Comparison of ENCODE assay signal across 8 mouse cellular contexts in genomic region chr16:30549966-30550747, GRCm38 (mm10). TPM values are rescaled to one million over a fixed set of nuclear protein-coding genes. Genes with fewer than 3 reads are reported as not detected.
DNase-seq lines count a peak whose midpoint lies in the region; ATAC-seq and TF ChIP-seq lines count a peak whose summit lies in the region.

No protein-coding gene starts in this region.

- no peaks in the 10 kb centered on the region for H3K36me3 ChIP-seq in MEL (ENCODE audit: control insufficient read depth in 1 of 2, insufficient read depth in 2 of 2, low read length in 2 of 2)
- peaks cover 18% of the 10 kb centered on the region for H3K36me3 ChIP-seq in forebrain, postnatal 0 days (ENCODE audit: insufficient read depth)
- peaks cover 18% of the 10 kb centered on the region for H3K36me3 ChIP-seq in neural tube, embryonic 15.5 days

- H3K27ac ChIP-seq in MEL (ENCODE audit: control insufficient read depth, low read depth, low read length) = no peak overlapping the region
- H3K27ac ChIP-seq in cerebellum, adult 2 months (ENCODE audit: insufficient read depth, low read length) = no peak overlapping the region
- H3K27ac ChIP-seq in forebrain, postnatal 0 days (ENCODE audit: low read depth, low read length) = peak overlapping the region; percentile 91
- peak overlapping the region; percentile 83 for H3K27ac ChIP-seq in layer of hippocampus, adult 2 months
- H3K27ac ChIP-seq in neural tube, embryonic 15.5 days (replicated peaks) = peak overlapping the region; percentile 90

- TF ChIP-seq RAD21 in MEL (IDR thresholded peaks at IDR 0.05; ENCODE audit: low read depth, low read length) = peak; percentile 31

- peak; percentile 83 for DNase-seq in MEL (ENCODE audit: low read depth, low spot score)
- peak; percentile 64 to 77 for DNase-seq in cerebellum, adult 2 months
- DNase-seq in forebrain, postnatal 0 days = peak; percentile 92
- peak; percentile 90 for DNase-seq in heart, postnatal 4 days
- DNase-seq in layer of hippocampus, adult 2 months (ENCODE audit: low spot score in 2 of 2) = peak; percentile 68 to 83
- peak; percentile 83 for DNase-seq in lung, adult 2 months
- peak; percentile 73 for DNase-seq in testis, postnatal 14 days (ENCODE audit: low spot score)

- H3K4me3 ChIP-seq in MEL (ENCODE audit: control insufficient read depth in 1 of 2, insufficient read depth in 1 of 2, low read depth in 2 of 2, low read length in 2 of 2) = peak overlapping the region; percentile 70 to 97
- H3K4me3 ChIP-seq in cerebellum, adult 2 months (replicated peaks; ENCODE audit: insufficient read depth, low read depth, low read length) = peak overlapping the region; percentile 47
- H3K4me3 ChIP-seq in forebrain, postnatal 0 days (ENCODE audit: low read depth, low read length) = peak overlapping the region; percentile 83
- peak overlapping the region; percentile 52 for H3K4me3 ChIP-seq in layer of hippocampus, adult 2 months
- H3K4me3 ChIP-seq in lung, adult 2 months (replicated peaks; ENCODE audit: extremely low read depth, low read depth, low read length) = peak overlapping the region; percentile 71
- H3K4me3 ChIP-seq in neural tube, embryonic 15.5 days (replicated peaks) = peak overlapping the region; percentile 76

- H3K9ac ChIP-seq in MEL (ENCODE audit: control insufficient read depth, low read depth, low read length, poor library complexity, severe bottlenecking) = peak overlapping the region; percentile 76
- peak overlapping the region; percentile 99 for H3K9ac ChIP-seq in forebrain, postnatal 0 days
- H3K9ac ChIP-seq in neural tube, embryonic 15.5 days (replicated peaks) = peak overlapping the region; percentile 78

- peak; percentile 95 for ATAC-seq in forebrain, postnatal 0 days
- ATAC-seq in neural tube, embryonic 15.5 days (ENCODE audit: low FRiP score) = peak; percentile 91

- no peaks in the 10 kb centered on the region for H3K27me3 ChIP-seq in MEL (ENCODE audit: control insufficient read depth in 1 of 2, insufficient read depth in 2 of 2, low read length in 2 of 2)
- no peaks in the 10 kb centered on the region for H3K27me3 ChIP-seq in cerebellum, adult 2 months (ENCODE audit: control insufficient read depth, insufficient read depth, low read length)
- H3K27me3 ChIP-seq in forebrain, postnatal 0 days (ENCODE audit: insufficient read depth, low read length) = no peaks in the 10 kb centered on the region
- H3K27me3 ChIP-seq in neural tube, embryonic 15.5 days (replicated peaks) = no peaks in the 10 kb centered on the region

- TF ChIP-seq POLR2A in MEL (IDR thresholded peaks at IDR 0.05; ENCODE audit: control insufficient read depth in 1 of 2, insufficient read depth in 1 of 2, low read depth in 1 of 2, low read length in 2 of 2, poor library complexity in 1 of 2) = 0 out of 4 replicates have a peak, but pooled peaks of 1 of the 2 experiments have one; percentile 23
- TF ChIP-seq POLR2A in cerebellum, adult 2 months (IDR thresholded peaks at IDR 0.05; ENCODE audit: borderline replicate concordance, insufficient read depth, low read length) = no peak
- peak; percentile 31; the same call in 1 of the 2 replicates for TF ChIP-seq POLR2A in lung, adult 2 months (IDR thresholded peaks at IDR 0.05; ENCODE audit: borderline replicate concordance, extremely low read depth, low read depth, low read length)

- TF ChIP-seq CTCF in MEL (IDR thresholded peaks at IDR 0.05 in 2 of 3, conservative IDR thresholded peaks at IDR 0.05 in 1 of 3; ENCODE audit: control insufficient read depth in 1 of 3, insufficient read depth in 1 of 3, low read depth in 2 of 3, low read length in 3 of 3, poor library complexity in 1 of 3, severe bottlenecking in 1 of 3) = peak; percentile 61 to 98 (median 79); a peak in 5 of 6 replicates
- peak; percentile 62 for TF ChIP-seq CTCF in cerebellum, adult 2 months (IDR thresholded peaks at IDR 0.05; ENCODE audit: borderline replicate concordance, insufficient read depth, low read depth, low read length)
- peak; percentile 97 for TF ChIP-seq CTCF in forebrain, postnatal 0 days (IDR thresholded peaks at IDR 0.05; ENCODE audit: low read depth)
- peak; percentile 97 for TF ChIP-seq CTCF in layer of hippocampus, adult 2 months (conservative IDR thresholded peaks at IDR 0.05)
- TF ChIP-seq CTCF in lung, adult 2 months (IDR thresholded peaks at IDR 0.05; ENCODE audit: insufficient read depth, low read length) = peak; percentile 28; the same call in 1 of the 2 replicates

- peak overlapping the region; percentile 70 for H3K4me2 ChIP-seq in forebrain, postnatal 0 days (ENCODE audit: low read depth)
- H3K4me2 ChIP-seq in neural tube, embryonic 15.5 days = peak overlapping the region; percentile 79

- TF ChIP-seq EP300 in MEL (IDR thresholded peaks at IDR 0.05; ENCODE audit: low read depth in 1 of 2, low read length in 2 of 2) = no peak

- H3K9me3 ChIP-seq in MEL (replicated peaks; ENCODE audit: insufficient read depth, low read length) = no peaks in the 10 kb centered on the region
- H3K9me3 ChIP-seq in forebrain, postnatal 0 days (ENCODE audit: low read length) = peaks cover 5% of the 10 kb centered on the region; the same call in 1 of the 2 replicates
- peaks cover 4% of the 10 kb centered on the region for H3K9me3 ChIP-seq in neural tube, embryonic 15.5 days (replicated peaks)

- under 1% methylated on average over 61 of the region's 63 CpGs for WGBS in cerebellum, adult 2 months
- under 1% methylated on average over 63 of the region's 63 CpGs for WGBS in forebrain, postnatal 0 days
- under 1% methylated on average over 63 of the region's 63 CpGs for WGBS in lung, adult 2 months
- under 1% methylated on average over 61 of the region's 63 CpGs for whole genome bisulfite sequencing in neural tube, embryonic 15.5 days

- no peaks in the 10 kb centered on the region for H3K79me2 ChIP-seq in MEL (ENCODE audit: control insufficient read depth, insufficient read depth, low read length, poor library complexity)

- peaks cover 4 to 14% of the 10 kb centered on the region in 2 experiments; a peak in 2 of 4 replicates for H3K4me1 ChIP-seq in MEL (ENCODE audit: control insufficient read depth in 1 of 2, insufficient read depth in 2 of 2, low read length in 2 of 2)
- no peaks in the 10 kb centered on the region; the same call in 1 of the 2 replicates for H3K4me1 ChIP-seq in cerebellum, adult 2 months (ENCODE audit: control insufficient read depth, insufficient read depth, low read length)
- H3K4me1 ChIP-seq in forebrain, postnatal 0 days (ENCODE audit: insufficient read depth) = peaks cover 14% of the 10 kb centered on the region
- peaks cover 11% of the 10 kb centered on the region for H3K4me1 ChIP-seq in lung, adult 2 months (ENCODE audit: control insufficient read depth, insufficient read depth, low read length)
- peaks cover 31% of the 10 kb centered on the region for H3K4me1 ChIP-seq in neural tube, embryonic 15.5 days

TF ChIP-seq in MEL, 35 proteins besides CTCF, POLR2A, EP300 and RAD21 (continues in another document):
- TF ChIP-seq GABPA (IDR thresholded peaks at IDR 0.05; ENCODE audit: low read depth, low read length) = no peak
- TF ChIP-seq ZC3H11A (IDR thresholded peaks at IDR 0.05; ENCODE audit: low read depth, low read length) = 0 out of 2 replicates have a peak, but pooled peaks have one; percentile 23
- no peak for TF ChIP-seq JUND (IDR thresholded peaks at IDR 0.05; ENCODE audit: low read depth, low read length)
- TF ChIP-seq NELFE (IDR thresholded peaks at IDR 0.05; ENCODE audit: low read depth, low read length) = peak; percentile 30; the same call in 1 of the 2 replicates
- peak; percentile 87 for TF ChIP-seq MAZ (IDR thresholded peaks at IDR 0.05; ENCODE audit: low read depth, low read length)
- TF ChIP-seq TCF12 (IDR thresholded peaks at IDR 0.05; ENCODE audit: low read depth, low read length) = peak; percentile 34; the same call in 1 of the 2 replicates
- no peak for TF ChIP-seq MEF2A (IDR thresholded peaks at IDR 0.05; ENCODE audit: extremely low read depth, insufficient replicate concordance, low read depth, low read length, poor library complexity, severe bottlenecking)
- no peak for TF ChIP-seq MXI1 (IDR thresholded peaks at IDR 0.05; ENCODE audit: low read depth, low read length)

RNA-seq across cellular contexts. Expression of gene Tmem44, which starts 0.5 kb away (rescaled TPM):
- total RNA-seq in MEL (2012; rRNA removed) = 0.46 and 0.50 TPM in 2 replicates
- 1 to 10 TPM in 1 of 2 experiments, not detected in 1; 1.4 TPM for polyA plus RNA-seq in MEL (2012; ENCODE audit: insufficient read depth in 1 of 2, insufficient read length in 2 of 2, low read depth in 1 of 2, low replicate concordance in 2 of 2, missing spikeins in 1 of 2)
- 17.4 and 20.8 TPM in 2 replicates for polyA plus RNA-seq in cerebellum, adult 2 months (2012; rRNA removed)
- 107 and 113 TPM in 2 replicates for total RNA-seq in forebrain, postnatal 0 days (2014; rRNA removed)
- 66.1 and 66.6 TPM in 2 replicates for polyA plus RNA-seq in forebrain, postnatal 0 days (2015; fragmentation: Nextera tagmentation; extraction: Ambion mirVana)
- total RNA-seq in heart, postnatal 4 days (2021) = 10 to 100 TPM; 19.4 to 19.7 TPM
- 10 to 100 TPM; 28.5 to 32.0 TPM for total RNA-seq in layer of hippocampus, adult 2 months (2021)
- polyA plus RNA-seq in lung, adult 2 months (2012; rRNA removed) = 55.5 and 57.0 TPM in 2 replicates
- polyA plus RNA-seq in neural tube, embryonic 15.5 days (2015; fragmentation: Nextera tagmentation; extraction: Ambion mirVana) = 57.5 and 64.7 TPM in 2 replicates

RNA-seq across cellular contexts. Expression of gene Lsg1, which starts 37.2 kb away (rescaled TPM):
- total RNA-seq in MEL (2012; rRNA removed) = 55.2 and 58.8 TPM in 2 replicates
- polyA plus RNA-seq in MEL (2012; ENCODE audit: insufficient read depth in 1 of 2, insufficient read length in 2 of 2, low read depth in 1 of 2, low replicate concordance in 2 of 2, missing spikeins in 1 of 2) = 10 to 100 TPM in 1 of 2 experiments, not detected in 1; 84.4 TPM
- 20.3 and 21.5 TPM in 2 replicates for polyA plus RNA-seq in cerebellum, adult 2 months (2012; rRNA removed)
- total RNA-seq in forebrain, postnatal 0 days (2014; rRNA removed) = 20.4 and 27.7 TPM in 2 replicates
- 40.8 and 41.4 TPM in 2 replicates for polyA plus RNA-seq in forebrain, postnatal 0 days (2015; fragmentation: Nextera tagmentation; extraction: Ambion mirVana)
- 10 to 100 TPM; 31.5 to 33.2 TPM for total RNA-seq in heart, postnatal 4 days (2021)
- total RNA-seq in layer of hippocampus, adult 2 months (2021) = 10 to 100 TPM; 16.7 to 20.7 TPM
- 8.0 and 11.5 TPM in 2 replicates for polyA plus RNA-seq in lung, adult 2 months (2012; rRNA removed)
- polyA plus RNA-seq in neural tube, embryonic 15.5 days (2015; fragmentation: Nextera tagmentation; extraction: Ambion mirVana) = 44.1 and 50.9 TPM in 2 replicates

RNA-seq across cellular contexts. Expression of gene Fam43a, which starts 49.4 kb away (rescaled TPM):
- total RNA-seq in MEL (2012; rRNA removed) = 0.08 and 0.20 TPM in 2 replicates
- under 1 TPM in 1 of 2 experiments, not detected in 1; 0.68 TPM for polyA plus RNA-seq in MEL (2012; ENCODE audit: insufficient read depth in 1 of 2, insufficient read length in 2 of 2, low read depth in 1 of 2, low replicate concordance in 2 of 2, missing spikeins in 1 of 2)
- 15.2 and 16.0 TPM in 2 replicates for polyA plus RNA-seq in cerebellum, adult 2 months (2012; rRNA removed)
- 12.3 and 17.4 TPM in 2 replicates for total RNA-seq in forebrain, postnatal 0 days (2014; rRNA removed)
- 10.0 and 10.5 TPM in 2 replicates for polyA plus RNA-seq in forebrain, postnatal 0 days (2015; fragmentation: Nextera tagmentation; extraction: Ambion mirVana)
- total RNA-seq in heart, postnatal 4 days (2021) = 10 to 100 TPM; 26.2 to 29.0 TPM
- total RNA-seq in layer of hippocampus, adult 2 months (2021) = 10 to 100 TPM in 1 of 2 experiments, 1 to 10 TPM in 1; 9.2 to 10.3 TPM
- 46.2 and 54.7 TPM in 2 replicates for polyA plus RNA-seq in lung, adult 2 months (2012; rRNA removed)
- 23.1 and 24.7 TPM in 2 replicates for polyA plus RNA-seq in neural tube, embryonic 15.5 days (2015; fragmentation: Nextera tagmentation; extraction: Ambion mirVana)

Comparison
In these comparisons a context has a peak if more than half of its experiments do, and no peak if none do; other contexts are left out.
1. H3K27ac ChIP-seq: peak in forebrain, postnatal 0 days (single experiment), layer of hippocampus, adult 2 months (single experiment) and neural tube, embryonic 15.5 days (single experiment); none in MEL (single experiment) and cerebellum, adult 2 months (single experiment).
2. CTCF ChIP-seq: peak in every context shown above with its lines; median percentile 97 in forebrain, postnatal 0 days; 97 in layer of hippocampus, adult 2 months; 79 in MEL; 62 in cerebellum, adult 2 months; 28 in lung, adult 2 months.
3. Peak in every context shown above with its lines, with median percentiles within 50 percentile points of each other: DNase-seq, H3K4me3 ChIP-seq and H3K9ac ChIP-seq.